Mouse (Mus musculus) right cerebral cortex, adult 18-20 months (tissue): Measurements from ENCODE around the gene Tbca.
A peak's percentile ranks its signal among the peaks of the same experiment; 100 is the strongest.

Experiments
- DNase-seq: peaks from one replicate; pipeline ENCODE4 v3.0.0; 2022; ENCODE audit warnings: mixed read lengths

Tbca gene

DNA sequence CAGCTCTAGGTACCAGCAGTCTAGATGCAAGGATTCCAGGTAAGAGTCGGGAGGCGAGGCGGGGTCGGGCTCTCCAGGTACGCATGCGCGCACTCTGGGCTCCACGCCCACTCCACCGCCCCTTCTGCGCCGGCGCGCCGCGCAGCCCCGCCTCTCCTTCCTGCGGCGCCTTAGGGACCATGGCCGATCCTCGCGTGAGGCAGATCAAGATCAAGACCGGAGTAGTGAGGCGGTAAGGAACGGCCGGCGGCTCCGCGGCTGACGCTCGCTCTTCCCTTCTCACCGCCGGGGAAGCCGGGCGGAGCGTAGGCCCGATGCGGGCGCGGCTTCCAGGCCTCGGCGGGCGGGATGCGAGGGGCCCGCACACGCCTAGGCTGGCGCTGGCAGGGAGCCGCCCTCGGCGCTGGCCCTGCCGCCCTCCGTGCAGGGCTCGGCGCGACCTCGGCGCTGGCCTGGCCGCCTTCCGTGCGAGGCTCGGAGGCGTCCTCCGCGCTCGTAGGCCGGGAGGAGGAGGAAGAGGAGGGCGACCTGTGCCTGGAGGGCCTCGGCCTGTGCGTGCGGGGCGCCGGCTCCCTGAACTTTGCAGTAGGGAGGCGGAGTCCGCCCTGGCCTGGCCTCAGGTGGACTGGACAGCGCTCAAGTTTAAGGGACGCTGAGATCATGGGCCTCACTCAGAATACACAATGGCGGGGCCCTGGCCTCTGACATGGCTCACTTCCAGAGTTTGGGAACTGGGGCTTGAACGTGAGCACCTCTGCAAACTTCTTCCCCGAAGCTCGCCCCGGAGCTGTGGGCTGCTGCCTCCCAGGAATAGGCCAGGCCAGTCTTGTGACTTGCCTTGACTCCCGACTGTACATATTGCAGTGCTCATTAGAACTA, at the start of gene Tbca:
Gene Tbca (plus strand): TSS at position 140 of the 879 bp plus-strand sequence.
- peak; percentile 83 for DNase-seq

- no peak for DNase-seq
Observed at GRCm38 (mm10) chr13:94745176-94745575, 43.5 kb upstream of the Tbca start.

- DNase-seq, result no peak
Observed at GRCm38 (mm10) chr13:94765852-94766251, 22.9 kb upstream of the Tbca start.

- DNase-seq, result no peak
Observed at GRCm38 (mm10) chr13:94768460-94769154, 20.1 kb upstream of the Tbca start.

GRCm38 (mm10) chr13:94769155-94769470, 19.6 kb upstream of the Tbca start:
- no peak for DNase-seq

DNA sequence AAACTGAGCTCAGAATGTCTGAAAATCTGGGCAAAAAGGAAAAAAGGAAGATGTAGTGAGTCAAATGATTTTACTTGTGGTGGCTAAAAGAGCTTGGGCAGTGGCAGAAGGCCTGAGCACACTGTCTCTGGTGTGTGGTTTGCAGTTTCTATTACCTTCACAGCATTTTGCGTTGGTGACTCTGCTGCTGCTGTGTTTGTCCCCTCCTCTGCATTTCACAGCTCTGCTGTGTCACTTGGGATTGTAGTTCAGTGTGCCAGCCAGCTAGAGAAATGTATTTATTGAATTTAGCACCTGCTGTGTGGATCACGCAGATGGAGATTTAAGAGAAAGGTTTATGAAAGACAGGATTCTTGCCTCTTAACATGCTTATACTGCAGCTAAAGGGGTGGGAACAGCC, 1.8 kb upstream of the Tbca start:
- peak; percentile 26 for DNase-seq

- no peak for DNase-seq
Observed at GRCm38 (mm10) chr13:94794689-94795088, 6.0 kb downstream of the Tbca start.

DNA sequence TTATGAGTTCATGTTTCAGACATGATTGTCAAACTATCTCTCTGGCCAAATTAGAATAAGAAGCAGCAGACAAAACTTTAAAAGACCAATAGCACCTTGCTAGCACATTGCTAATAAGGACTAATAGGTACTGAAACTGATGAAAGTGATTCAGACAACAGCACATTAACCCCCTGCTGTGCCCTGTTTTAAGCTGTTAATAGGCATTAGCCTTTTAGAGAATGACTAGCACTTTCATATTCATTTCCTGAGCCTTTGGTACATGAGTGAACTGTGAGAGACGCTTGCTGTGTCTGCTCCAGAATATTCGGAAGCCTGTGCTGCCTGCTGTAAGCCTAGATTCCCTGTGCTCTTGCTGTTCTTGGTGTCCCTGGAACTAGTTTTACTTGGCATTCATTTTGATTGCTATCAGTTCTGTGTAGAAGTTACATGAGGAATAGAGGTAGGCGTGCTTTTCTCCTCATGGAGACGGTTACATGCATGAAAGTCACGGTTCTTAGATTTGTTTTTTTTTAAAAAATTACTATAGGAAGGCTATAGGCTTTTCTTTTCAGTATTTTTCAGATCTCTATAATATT, 14.9 kb downstream of the Tbca start:
- DNase-seq, result no peak

GRCm38 (mm10) chr13:94806315-94807179, 17.8 kb downstream of the Tbca start:
- DNase-seq, result no peak

- DNase-seq, result no peak
Observed at GRCm38 (mm10) chr13:94808596-94808995, 19.9 kb downstream of the Tbca start.

GRCm38 (mm10) chr13:94809724-94810123, 21.0 kb downstream of the Tbca start:
- DNase-seq, result no peak

- DNase-seq, result no peak
Observed at GRCm38 (mm10) chr13:94811451-94811850, 22.7 kb downstream of the Tbca start.

- no peak for DNase-seq
Observed at GRCm38 (mm10) chr13:94813770-94814169, 25.1 kb downstream of the Tbca start.

DNA sequence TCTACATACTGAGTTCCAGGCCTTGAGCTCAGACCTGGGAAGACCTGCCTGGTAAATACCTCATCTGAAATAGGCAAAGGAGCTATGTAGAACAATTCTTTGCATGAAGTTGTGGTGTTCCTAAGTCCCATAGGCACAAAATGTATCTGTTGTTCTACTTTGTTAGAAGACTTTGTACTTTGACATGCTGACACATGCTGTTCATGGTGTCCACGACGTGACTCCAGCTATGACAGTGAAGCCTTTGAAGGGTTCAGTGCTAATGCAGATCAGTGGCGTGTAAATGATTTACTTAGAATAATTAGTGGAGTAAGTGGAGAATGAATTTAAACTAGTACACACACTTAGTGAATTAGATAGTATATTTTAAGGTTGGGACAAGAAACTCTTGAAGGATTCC, 31.8 kb downstream of the Tbca start:
- DNase-seq, result no peak

- DNase-seq, result no peak
Observed at GRCm38 (mm10) chr13:94820956-94821355, 32.2 kb downstream of the Tbca start.

- no peak for DNase-seq
Observed at GRCm38 (mm10) chr13:94826389-94826788, 37.7 kb downstream of the Tbca start.

DNA sequence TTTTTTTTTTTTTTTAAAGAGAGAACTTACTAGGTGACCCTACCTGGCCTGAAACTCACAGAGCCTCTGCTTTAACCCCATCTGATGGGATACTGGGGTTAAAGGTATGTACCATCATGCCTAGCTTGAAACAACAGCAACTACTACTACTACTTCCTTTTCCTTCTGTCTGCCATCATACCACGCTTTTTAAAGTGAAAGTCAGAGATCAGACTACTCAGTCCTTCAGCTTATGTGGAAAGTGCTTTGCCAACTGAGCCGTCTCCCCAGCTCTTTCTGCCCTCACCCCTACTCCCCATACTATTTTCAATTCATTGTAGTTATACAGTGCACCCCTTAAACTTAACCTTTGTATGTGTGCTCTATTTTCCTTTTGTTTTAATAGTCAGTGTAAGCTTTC, 38.3 kb downstream of the Tbca start:
- no peak for DNase-seq

- no peak for DNase-seq
Observed at GRCm38 (mm10) chr13:94827847-94828246, 39.1 kb downstream of the Tbca start.

DNA sequence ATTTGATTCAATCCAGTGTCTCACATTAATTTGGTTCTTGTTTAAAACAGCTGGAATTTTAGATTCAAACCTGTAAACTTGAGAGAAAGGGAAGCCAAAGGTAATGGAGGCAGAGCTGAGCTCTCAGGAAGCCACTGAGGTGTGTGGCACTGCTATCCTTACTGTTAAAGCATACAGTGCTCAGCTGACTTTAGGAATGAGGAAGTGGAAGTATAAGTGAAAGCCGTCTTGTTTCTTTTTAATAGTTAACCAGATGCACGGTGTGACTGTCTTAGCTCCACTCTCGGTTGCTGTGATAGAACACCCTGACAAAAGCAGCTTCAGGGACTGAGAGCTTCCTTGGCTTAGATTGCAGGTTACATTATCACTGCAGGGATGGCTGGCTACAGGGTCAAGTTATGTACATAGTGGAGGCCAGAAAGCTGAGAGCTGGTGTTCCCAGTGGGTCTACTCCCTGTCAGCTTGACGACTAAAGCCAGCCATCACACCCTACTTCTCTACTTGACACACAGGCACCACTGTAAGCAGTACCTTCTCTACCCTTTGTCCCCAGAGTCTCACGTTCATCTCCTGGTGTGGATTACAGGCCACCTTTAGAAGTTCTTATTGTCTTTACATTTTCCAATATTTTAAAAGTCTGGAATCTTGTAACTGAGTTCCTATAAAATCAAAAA, 49.5 kb downstream of the Tbca start:
- no peak for DNase-seq

- DNase-seq, result peak; percentile 17
Observed at GRCm38 (mm10) chr13:94838756-94839337, 50.1 kb downstream of the Tbca start.

- DNase-seq, result no peak
Observed at GRCm38 (mm10) chr13:94843236-94843635, 54.5 kb downstream of the Tbca start.

DNA sequence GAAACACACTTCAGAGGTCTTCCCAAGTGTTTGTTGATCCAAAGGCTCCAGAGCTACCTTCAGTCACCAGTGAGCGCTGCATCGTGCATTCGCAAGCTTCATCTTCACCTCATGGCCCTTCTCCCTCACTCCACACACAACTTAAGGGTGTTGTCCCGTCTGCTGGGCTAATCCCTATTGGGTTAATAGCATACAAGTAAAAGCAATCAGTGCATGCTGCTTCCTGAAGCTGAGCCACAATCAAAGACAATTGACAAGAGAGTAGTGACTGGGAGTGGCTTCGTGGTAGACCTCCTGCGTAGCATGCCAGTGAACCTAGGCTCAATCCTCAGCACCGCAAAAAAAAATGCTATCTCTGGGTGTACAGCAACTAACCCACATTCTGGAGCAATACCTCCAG, 59.2 kb downstream of the Tbca start:
- DNase-seq, result no peak
